Mouse (Mus musculus) testis, adult 2 months (tissue): ENCODE data around the gene Phldb2.

Experiments used
- CTCF ChIP-seq: fragments of 200-500 bp; IDR thresholded peaks from 2 replicates; pipeline ENCODE4 v1.5.1; 2012; ENCODE audit warnings: low read depth, mild to moderate bottlenecking, inconsistent platforms, low read length, moderate library complexity; ENCODE audit not compliant: control insufficient read depth, insufficient read depth, insufficient replicate concordance
- POLR2A ChIP-seq: fragments of 200-500 bp; IDR thresholded peaks from 2 replicates; pipeline ENCODE4 v1.6.1; 2012; ENCODE audit warnings: low read depth, mild to moderate bottlenecking, inconsistent platforms, low read length, moderate library complexity; ENCODE audit not compliant: control insufficient read depth

- no peak for TF ChIP-seq CTCF
- no peak for TF ChIP-seq POLR2A
Observed at GRCm38 (mm10) chr16:45830096-45830866, 123.1 kb downstream of the Phldb2 start.
